Mouse (Mus musculus): ENCODE data around the gene Obox2. TPM values are rescaled to one million over a fixed set of nuclear protein-coding genes. Genes with fewer than 3 reads are reported as not detected.
"Not testable (repeated sequence)": the region's sequence is repeated elsewhere in the genome, so short reads cannot be mapped to it uniquely, and the experiment has no call there.

The Obox2 gene
- total RNA-seq (2021), result not detected
- long read RNA-seq, experiment 1, result 0 reads
- long read RNA-seq, experiment 2, result 0 reads

DNA sequence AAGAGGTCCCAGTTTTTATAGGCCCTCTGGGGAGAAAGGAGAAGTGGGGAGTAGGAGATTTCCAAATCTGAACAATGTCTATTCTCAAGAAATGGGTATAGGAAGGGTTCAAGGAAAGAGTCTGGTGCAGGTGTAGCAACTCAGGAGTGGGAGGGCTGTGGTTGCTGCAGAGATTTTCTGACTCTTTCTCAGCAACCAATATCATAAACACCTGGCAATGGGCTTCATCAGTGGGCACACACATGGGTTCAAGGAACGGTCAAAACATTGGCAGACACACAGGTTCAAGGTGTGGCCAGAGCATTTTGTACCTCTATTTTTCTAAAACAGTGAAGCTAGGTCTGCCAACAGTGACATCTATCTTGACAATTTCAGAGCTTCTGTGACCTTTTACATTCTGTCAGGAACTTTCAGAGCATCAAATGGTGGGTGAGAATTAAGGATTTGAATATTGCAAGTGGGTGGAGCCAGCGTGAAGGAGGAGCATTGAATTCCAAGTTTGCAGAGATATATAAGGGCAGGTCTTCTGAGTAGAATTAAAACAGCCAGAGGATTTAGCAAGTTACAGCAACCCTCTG lies at the start of gene Obox2, which contains the start of gene Obox1:
Gene Obox2, plus strand, starts transcription at position 301 of the 578 bp plus-strand sequence.
Gene Obox1, plus strand, starts transcription at position 528 of the 578 bp plus-strand sequence.
- DNase-seq, result not testable (repeated sequence)

DNA sequence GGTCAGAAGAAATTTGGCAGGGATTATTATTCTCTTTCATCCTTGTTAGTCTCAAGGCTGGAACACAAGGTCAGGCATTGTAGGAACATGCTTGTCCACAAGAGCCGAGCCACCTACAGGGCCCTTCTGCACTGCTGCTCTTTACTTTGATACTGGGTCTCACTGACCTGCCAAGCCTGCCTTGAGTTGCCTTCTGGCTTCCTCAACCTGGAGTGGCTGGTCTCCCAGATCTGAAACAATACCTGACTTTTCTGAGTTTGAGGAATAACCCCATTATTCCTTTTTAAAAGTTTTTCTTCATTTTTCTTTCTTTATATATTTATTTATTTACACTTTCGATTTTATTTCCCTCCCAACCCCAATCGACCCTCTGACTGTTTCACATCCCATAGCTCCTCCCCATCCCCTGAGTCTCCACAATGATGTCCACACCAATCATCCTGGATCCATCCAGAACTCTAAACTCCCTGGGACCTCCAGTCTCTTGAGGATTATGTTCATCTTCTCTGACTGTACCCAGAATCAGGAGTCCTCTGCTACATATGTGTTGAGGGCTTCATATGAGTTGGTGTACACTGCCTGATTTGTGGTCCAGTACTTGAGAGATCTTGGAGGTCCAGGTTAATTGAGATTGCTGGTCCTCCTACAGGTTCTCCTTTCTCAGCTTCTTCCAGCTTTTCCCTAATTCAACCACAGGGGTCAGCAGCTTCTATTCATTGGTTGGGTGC lies 10.8 kb downstream of the Obox2 start:
- DNase-seq, result not testable (repeated sequence)

DNA sequence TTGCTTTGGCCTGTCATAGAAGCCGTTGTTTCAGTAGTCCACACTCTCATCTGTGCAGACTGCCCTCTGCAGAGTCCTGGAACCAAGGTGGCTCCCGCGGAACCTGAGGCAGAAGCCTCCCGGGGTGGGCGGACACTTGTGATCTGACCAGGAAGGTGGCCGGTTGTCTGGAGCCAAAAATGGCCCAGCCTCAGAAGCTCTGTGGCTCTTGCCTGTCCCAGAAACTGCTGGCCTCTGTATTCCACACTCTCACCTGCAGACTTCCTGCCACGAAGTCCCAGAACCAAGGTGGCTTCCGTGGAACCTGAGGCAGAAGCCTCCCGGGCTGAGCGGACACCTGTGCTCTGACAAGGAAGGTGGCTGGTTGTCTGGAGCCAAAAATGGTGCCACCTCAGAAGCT lies 18.3 kb downstream of the Obox2 start:
- DNase-seq, result not testable (repeated sequence)

DNA sequence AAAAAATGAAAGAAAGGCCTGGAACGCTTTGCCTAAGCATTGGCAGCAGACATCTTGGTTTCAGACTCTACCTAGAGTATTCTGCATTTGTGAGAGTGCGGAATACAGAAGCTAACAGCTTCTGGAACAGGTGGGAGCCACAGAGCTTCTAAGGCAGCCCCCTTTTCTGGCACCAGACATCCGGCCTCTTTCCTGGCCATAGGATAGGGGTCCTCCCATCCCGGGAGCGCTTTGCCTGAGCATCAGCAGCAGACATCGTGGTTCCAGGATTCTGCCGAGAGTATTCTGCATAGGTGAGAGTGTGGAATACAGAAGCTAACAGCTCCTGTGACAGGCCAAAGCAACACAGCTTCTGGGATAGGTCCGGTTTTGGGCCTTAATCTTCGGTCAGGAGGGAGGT lies 29.5 kb downstream of the Obox2 start:
- not testable (repeated sequence) for DNase-seq

DNA sequence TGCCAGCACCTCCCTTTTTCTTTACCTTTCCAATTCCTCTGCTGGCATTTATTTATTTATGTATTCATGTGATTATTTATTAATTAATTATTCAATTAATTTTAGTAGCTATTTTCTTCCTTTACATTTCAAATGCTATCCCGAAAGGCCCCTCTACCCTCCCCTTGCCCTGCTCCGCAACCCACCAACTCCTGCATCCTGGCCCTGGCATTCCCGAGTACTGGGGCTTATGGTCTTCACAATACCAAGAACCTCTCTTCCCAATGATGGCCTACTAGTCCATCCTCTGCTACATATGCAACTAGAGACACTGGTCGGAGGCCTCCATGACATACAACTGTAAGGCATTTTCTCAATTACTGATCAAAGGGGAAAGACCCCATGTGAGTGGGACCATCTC lies 37.0 kb downstream of the Obox2 start:
- DNase-seq, result not testable (repeated sequence)

Other genes with a start within 250 kb of the Obox2 start
- gene Obox1, start 227 bp downstream of the Obox2 start, total RNA-seq (2021), result not detected